Comparison of ENCODE assay signal across 8 mouse cellular contexts in genomic region chr1:93824609-93825008, GRCm38 (mm10). TPM values are rescaled to one million over a fixed set of nuclear protein-coding genes. Genes with fewer than 3 reads are reported as not detected.
DNase-seq lines count a peak whose midpoint lies in the region; ATAC-seq and TF ChIP-seq lines count a peak whose summit lies in the region.

TSS of gene D2hgdh (plus strand) at chr1:93824909.

- H3K27ac ChIP-seq in thymus, adult 2 months (ENCODE audit: control insufficient read depth, insufficient read depth, low read length): peak within 1 kb of the TSS; percentile 91
- H3K27ac ChIP-seq in embryonic facial prominence, embryonic 11.5 days (replicated peaks; ENCODE audit: low read depth, low read length): peak within 1 kb of the TSS; percentile 78
- peak within 1 kb of the TSS; percentile 97 for H3K27ac ChIP-seq in heart, embryonic 12.5 days (ENCODE audit: poor library complexity, severe bottlenecking)
- H3K27ac ChIP-seq in midbrain, postnatal 0 days (ENCODE audit: low read depth, low read length): peak within 1 kb of the TSS; percentile 95

- H3K4me1 ChIP-seq in thymus, adult 2 months (replicated peaks; ENCODE audit: control insufficient read depth, insufficient read depth, low read length): peaks cover 13% of the 10 kb centered on the region
- 0 out of 2 replicates have a peak, but pooled peaks cover 3% of the 10 kb centered on the region for H3K4me1 ChIP-seq in embryonic facial prominence, embryonic 11.5 days (ENCODE audit: control insufficient read depth, insufficient read depth, low read length)
- peaks cover 12% of the 10 kb centered on the region; the same call in 1 of the 2 replicates for H3K4me1 ChIP-seq in heart, embryonic 12.5 days (replicated peaks)
- H3K4me1 ChIP-seq in midbrain, postnatal 0 days (ENCODE audit: insufficient read depth, low read length): no peaks in the 10 kb centered on the region

- no peak for TF ChIP-seq POLR2A in thymus, adult 2 months (IDR thresholded peaks at IDR 0.05; ENCODE audit: control insufficient read depth, extremely low read depth, insufficient read depth, low read length, poor library complexity)

- H3K9ac ChIP-seq in embryonic facial prominence, embryonic 11.5 days (replicated peaks; ENCODE audit: low read length): peak within 1 kb of the TSS; percentile 73
- peak within 1 kb of the TSS; percentile 72 for H3K9ac ChIP-seq in heart, embryonic 12.5 days
- peak within 1 kb of the TSS; percentile 65 for H3K9ac ChIP-seq in midbrain, postnatal 0 days (replicated peaks; ENCODE audit: low read length, poor library complexity, severe bottlenecking)

- no peak for DNase-seq in thymus, adult 2 months
- DNase-seq in thymus, postnatal 10 days (ENCODE audit: low spot score in 2 of 2): no peak
- no peak for DNase-seq in embryonic facial prominence, embryonic 11.5 days (ENCODE audit: low spot score)
- no peak for DNase-seq in left cerebral cortex, postnatal 25 days (ENCODE audit: low spot score in 2 of 2)
- DNase-seq in midbrain, postnatal 0 days (ENCODE audit: low spot score): no peak
- no peak for DNase-seq in yolk sac, embryonic 10.5 days (ENCODE audit: low spot score)
- no peak for DNase-seq in spleen, postnatal 14 days (ENCODE audit: low spot score in 2 of 2)

- peak within 1 kb of the TSS; percentile 75 for H3K4me2 ChIP-seq in embryonic facial prominence, embryonic 11.5 days (ENCODE audit: low read depth, low read length)
- peak within 1 kb of the TSS; percentile 74 for H3K4me2 ChIP-seq in heart, embryonic 12.5 days
- H3K4me2 ChIP-seq in midbrain, postnatal 0 days (ENCODE audit: low read depth, low read length, poor library complexity, severe bottlenecking): peak within 1 kb of the TSS; percentile 80

- 29% methylated on average over 10 of the region's 10 CpGs for WGBS in thymus, adult 2 months
- 6% methylated on average over 10 of the region's 10 CpGs for WGBS in embryonic facial prominence, embryonic 11.5 days
- WGBS in heart, embryonic 12.5 days: 10% methylated on average over 10 of the region's 10 CpGs
- 2% methylated on average over 10 of the region's 10 CpGs for WGBS in midbrain, postnatal 0 days

- intact Hi-C loops in left cerebral cortex, postnatal 25 days (cut with DNase I): loop anchor here (1.0 kb wide), 1 partner anchor 22 kb away; no protein-coding TSS in a partner anchor

- no peaks in the 10 kb centered on the region for H3K9me3 ChIP-seq in embryonic facial prominence, embryonic 11.5 days (replicated peaks; ENCODE audit: control insufficient read depth, low read length)
- H3K9me3 ChIP-seq in heart, embryonic 12.5 days (replicated peaks): no peaks in the 10 kb centered on the region
- H3K9me3 ChIP-seq in midbrain, postnatal 0 days (ENCODE audit: low read length): no peaks in the 10 kb centered on the region

- no peaks in the 10 kb centered on the region for H3K36me3 ChIP-seq in thymus, adult 2 months (ENCODE audit: control insufficient read depth, insufficient read depth, low read length)
- no peaks in the 10 kb centered on the region for H3K36me3 ChIP-seq in embryonic facial prominence, embryonic 11.5 days (replicated peaks; ENCODE audit: control insufficient read depth, insufficient read depth, low read depth, low read length)
- H3K36me3 ChIP-seq in heart, embryonic 12.5 days: peaks cover 21% of the 10 kb centered on the region
- H3K36me3 ChIP-seq in midbrain, postnatal 0 days (ENCODE audit: insufficient read depth, low read length): peaks cover 2% of the 10 kb centered on the region; the same call in 1 of the 2 replicates

- peak within 1 kb of the TSS; percentile 66 for H3K4me3 ChIP-seq in thymus, adult 2 months (ENCODE audit: control insufficient read depth, insufficient read depth, low read length)
- H3K4me3 ChIP-seq in embryonic facial prominence, embryonic 11.5 days (ENCODE audit: low read depth, low read length): peak within 1 kb of the TSS; percentile 53
- H3K4me3 ChIP-seq in heart, embryonic 12.5 days: peak within 1 kb of the TSS; percentile 63
- peak within 1 kb of the TSS; percentile 50 for H3K4me3 ChIP-seq in midbrain, postnatal 0 days (ENCODE audit: low read depth, low read length)

- peak; percentile 2; the same call in 1 of the 2 replicates for ATAC-seq in embryonic facial prominence, embryonic 11.5 days (replicated peaks; ENCODE audit: insufficient number of reproducible peaks, low FRiP score, low TSS enrichment, low read depth)
- ATAC-seq in heart, embryonic 12.5 days (ENCODE audit: insufficient number of reproducible peaks, low FRiP score): peak; percentile 16; the same call in 1 of the 2 replicates
- peak; percentile 25; the same call in 1 of the 2 replicates for ATAC-seq in midbrain, postnatal 0 days (ENCODE audit: low FRiP score)

- no peak for TF ChIP-seq CTCF in thymus, adult 2 months (IDR thresholded peaks at IDR 0.05; ENCODE audit: borderline replicate concordance, control insufficient read depth, extremely low read depth, insufficient read depth, low read length, poor library complexity)
- TF ChIP-seq CTCF in midbrain, postnatal 0 days (IDR thresholded peaks at IDR 0.05): no peak

- no peaks in the 10 kb centered on the region for H3K27me3 ChIP-seq in thymus, adult 2 months (ENCODE audit: control insufficient read depth, insufficient read depth, low read length)
- H3K27me3 ChIP-seq in embryonic facial prominence, embryonic 11.5 days (ENCODE audit: control insufficient read depth, insufficient read depth, low read length): no peaks in the 10 kb centered on the region
- no peaks in the 10 kb centered on the region for H3K27me3 ChIP-seq in heart, embryonic 12.5 days (replicated peaks)
- H3K27me3 ChIP-seq in midbrain, postnatal 0 days (ENCODE audit: insufficient read depth, low read length): no peaks in the 10 kb centered on the region

RNA-seq across cellular contexts. Expression of gene D2hgdh, which starts in this region (rescaled TPM):
- 29.3 and 41.7 TPM in 2 replicates for polyA plus RNA-seq in thymus, adult 2 months (2012; rRNA removed)
- polyA plus RNA-seq in embryonic facial prominence, embryonic 11.5 days (2014; fragmentation: Nextera tagmentation; extraction: Ambion mirVana): 8.4 and 12.2 TPM in 2 replicates
- polyA plus RNA-seq in heart, embryonic 12.5 days (2016; fragmentation: Nextera tagmentation; extraction: Ambion mirVana): 15.5 and 16.4 TPM in 2 replicates
- total RNA-seq in left cerebral cortex, postnatal 25 days (2021): 10 to 100 TPM; 13.3 to 15.8 TPM
- total RNA-seq in midbrain, postnatal 0 days (2014; rRNA removed): 10.6 and 20.0 TPM in 2 replicates
- polyA plus RNA-seq in midbrain, postnatal 0 days (2015; fragmentation: Nextera tagmentation; extraction: Ambion mirVana): 8.6 and 10.3 TPM in 2 replicates
